Mouse (Mus musculus) CD4-positive, CD25-positive, alpha-beta regulatory T cell, adult 2 months (primary cell): ENCODE results near the gene Acnat2.
"Not testable (repeated sequence)": the region's sequence is repeated elsewhere in the genome, so short reads cannot be mapped to it uniquely, and the experiment has no call there.

Experiments used
- DNase-seq: peaks from one replicate; pipeline ENCODE4 v3.0.0-alpha.2; 2012; ENCODE audit warnings: low read depth, low spot score

Acnat2 gene

GRCm38 (mm10) chr4:49407957-49408356, at the start of gene Acnat2:
Gene Acnat2 (minus strand): TSS chr4:49408151.
- DNase-seq = not testable (repeated sequence)

- DNase-seq = no peak
Measured at GRCm38 (mm10) chr4:49456171-49456570, 48.2 kb upstream of the Acnat2 start.

- no peak for DNase-seq
Measured at GRCm38 (mm10) chr4:49451848-49452551, 44.0 kb upstream of the Acnat2 start.

- not testable (repeated sequence) for DNase-seq
Measured at GRCm38 (mm10) chr4:49451133-49451847, 43.3 kb upstream of the Acnat2 start.

GRCm38 (mm10) chr4:49436968-49437367, 29.0 kb upstream of the Acnat2 start:
- not testable (repeated sequence) for DNase-seq

GRCm38 (mm10) chr4:49410151-49410550, 2.2 kb upstream of the Acnat2 start:
- not testable (repeated sequence) for DNase-seq

- DNase-seq = no peak
Measured at GRCm38 (mm10) chr4:49386873-49387272, 21.1 kb downstream of the Acnat2 start.

GRCm38 (mm10) chr4:49383576-49384318, 24.2 kb downstream of the Acnat2 start:
- not testable (repeated sequence) for DNase-seq

- not testable (repeated sequence) for DNase-seq
Measured at GRCm38 (mm10) chr4:49368046-49368445, 39.9 kb downstream of the Acnat2 start.

GRCm38 (mm10) chr4:49357097-49357496, 50.9 kb downstream of the Acnat2 start:
- DNase-seq = no peak

- DNase-seq = no peak
Measured at GRCm38 (mm10) chr4:49350470-49350869, 57.5 kb downstream of the Acnat2 start.

- DNase-seq = no peak
Measured at GRCm38 (mm10) chr4:49348677-49349076, 59.3 kb downstream of the Acnat2 start.

- not testable (repeated sequence) for DNase-seq
Measured at GRCm38 (mm10) chr4:49348001-49348400, 60.0 kb downstream of the Acnat2 start.

GRCm38 (mm10) chr4:49340091-49340490, 67.9 kb downstream of the Acnat2 start:
- not testable (repeated sequence) for DNase-seq

GRCm38 (mm10) chr4:49337949-49338348, 70.0 kb downstream of the Acnat2 start:
- not testable (repeated sequence) for DNase-seq
